Mouse (Mus musculus) ES-E14 (cell line): ENCODE results near the gene Tfg.

Source experiments
- MAFK ChIP-seq: IDR thresholded peaks from 2 replicates; pipeline ENCODE4 v1.6.1; 2014; ENCODE audit warnings: mild to moderate bottlenecking, low read depth, low read length, inconsistent platforms; ENCODE audit not compliant: insufficient read depth
- ZNF384 ChIP-seq: IDR thresholded peaks from 2 replicates; pipeline ENCODE4 v1.6.1; 2012; ENCODE audit warnings: low read depth, low read length, inconsistent platforms

DNA sequence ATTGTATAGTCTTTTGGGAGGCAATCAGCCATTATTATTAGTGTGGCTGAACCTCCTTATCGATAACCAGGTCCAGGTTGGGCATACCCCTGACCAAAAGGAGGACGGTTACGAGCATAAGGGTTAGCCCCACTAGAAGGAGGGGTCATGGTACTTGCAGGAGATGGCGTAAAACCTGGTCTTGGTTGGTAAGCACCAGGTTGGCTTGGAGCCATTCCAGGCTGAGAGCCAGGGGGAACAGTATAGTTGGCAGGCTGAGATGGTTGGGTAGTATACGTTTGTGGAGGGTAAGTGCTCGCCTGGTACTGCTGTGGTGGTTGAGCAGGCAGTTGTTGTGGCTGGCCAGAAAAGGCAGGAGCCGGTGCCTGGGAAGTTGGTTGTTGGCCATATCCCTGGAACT lies 26.5 kb downstream of the Tfg start:
- TF ChIP-seq ZNF384 (no peak), MAFK (no peak)
